Mouse (Mus musculus) ovary, adult 18-20 months (tissue): ENCODE data around the gene Unc5cl.

Experiments
- DNase-seq: peaks from one replicate; pipeline ENCODE4 v3.0.0; 2022; ENCODE audit warnings: low spot score, mixed read lengths

Gene Unc5cl

DNA sequence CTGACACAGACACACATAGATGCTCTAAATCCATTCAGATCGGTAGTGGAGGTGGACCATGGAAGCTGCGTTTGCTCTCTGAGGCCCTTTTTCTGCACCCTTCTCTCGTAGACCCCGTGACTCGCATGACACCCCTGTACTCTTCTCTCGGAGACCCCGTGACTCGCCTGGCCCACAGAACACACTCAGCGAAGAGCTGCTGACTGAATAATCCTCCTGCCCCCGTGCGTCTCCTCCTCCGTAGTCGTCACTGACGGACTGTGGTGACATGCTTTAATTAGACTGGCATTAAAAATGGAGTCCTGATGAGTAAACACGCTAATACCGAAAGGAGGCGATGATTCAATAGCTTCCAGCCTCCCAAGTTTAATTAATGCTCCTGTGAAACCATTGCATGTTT, 84.6 kb downstream of the Unc5cl start:
- no peak for DNase-seq

DNA sequence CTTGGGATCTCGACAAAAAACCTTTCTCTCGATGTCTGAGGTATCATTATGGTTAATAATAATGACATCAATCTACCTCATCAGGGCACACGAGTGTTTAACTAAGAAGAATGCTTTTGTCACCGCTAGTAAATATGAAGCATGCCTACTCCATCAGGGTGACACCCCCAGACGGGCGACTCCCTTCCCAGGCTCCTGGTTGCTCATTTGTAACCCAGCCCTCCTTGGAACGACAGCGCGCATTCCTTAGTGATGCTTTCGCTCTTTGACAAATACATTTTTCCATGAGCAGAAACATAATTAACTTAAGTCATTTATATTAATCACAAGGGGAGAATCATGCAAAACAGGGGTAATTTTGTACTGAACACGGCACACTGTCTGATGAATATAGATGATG, 88.0 kb downstream of the Unc5cl start:
- no peak for DNase-seq

DNA sequence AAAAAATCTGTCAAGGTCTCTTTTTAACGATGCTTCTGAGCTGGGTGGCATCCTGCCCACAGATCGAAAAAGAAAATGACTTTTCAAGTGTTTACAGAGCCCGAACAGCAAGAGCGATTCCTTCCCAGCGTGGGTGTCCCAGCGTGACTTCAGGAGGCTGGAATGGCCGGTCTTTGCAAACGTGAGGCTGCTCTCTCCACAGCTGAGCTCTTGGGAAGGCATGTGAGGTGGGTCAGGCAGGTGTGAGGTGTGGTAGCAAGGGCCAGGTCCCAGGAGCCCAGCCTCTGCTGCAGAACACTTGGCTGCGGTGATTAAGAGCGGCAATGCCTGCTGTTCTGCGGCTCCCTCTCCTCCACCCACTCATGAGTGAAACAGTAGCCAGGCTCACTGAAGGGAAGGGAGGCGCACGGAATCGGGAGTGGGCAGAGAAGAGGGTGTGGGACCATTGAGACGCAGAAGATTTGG, 88.6 kb downstream of the Unc5cl start:
- DNase-seq, result no peak

DNA sequence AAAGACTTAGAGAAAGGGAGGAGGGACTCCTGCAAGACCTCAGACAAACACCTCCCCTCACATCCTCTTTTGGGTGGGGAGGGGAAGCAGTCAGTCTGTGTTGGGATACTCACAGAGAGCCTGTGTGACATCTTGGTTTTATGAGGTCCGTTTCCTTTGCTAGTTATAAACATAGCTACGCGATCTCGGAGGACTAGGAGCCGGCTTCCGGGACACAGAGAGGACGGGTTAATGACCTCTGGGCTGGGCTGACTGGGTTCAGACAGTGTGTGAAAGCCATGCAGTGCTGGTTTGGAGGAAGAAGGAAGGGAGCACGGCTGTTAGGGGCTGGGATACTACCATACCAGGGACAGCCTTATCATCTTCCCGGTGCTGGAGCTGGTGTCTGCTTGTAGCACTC, 90.0 kb downstream of the Unc5cl start:
- no peak for DNase-seq

DNA sequence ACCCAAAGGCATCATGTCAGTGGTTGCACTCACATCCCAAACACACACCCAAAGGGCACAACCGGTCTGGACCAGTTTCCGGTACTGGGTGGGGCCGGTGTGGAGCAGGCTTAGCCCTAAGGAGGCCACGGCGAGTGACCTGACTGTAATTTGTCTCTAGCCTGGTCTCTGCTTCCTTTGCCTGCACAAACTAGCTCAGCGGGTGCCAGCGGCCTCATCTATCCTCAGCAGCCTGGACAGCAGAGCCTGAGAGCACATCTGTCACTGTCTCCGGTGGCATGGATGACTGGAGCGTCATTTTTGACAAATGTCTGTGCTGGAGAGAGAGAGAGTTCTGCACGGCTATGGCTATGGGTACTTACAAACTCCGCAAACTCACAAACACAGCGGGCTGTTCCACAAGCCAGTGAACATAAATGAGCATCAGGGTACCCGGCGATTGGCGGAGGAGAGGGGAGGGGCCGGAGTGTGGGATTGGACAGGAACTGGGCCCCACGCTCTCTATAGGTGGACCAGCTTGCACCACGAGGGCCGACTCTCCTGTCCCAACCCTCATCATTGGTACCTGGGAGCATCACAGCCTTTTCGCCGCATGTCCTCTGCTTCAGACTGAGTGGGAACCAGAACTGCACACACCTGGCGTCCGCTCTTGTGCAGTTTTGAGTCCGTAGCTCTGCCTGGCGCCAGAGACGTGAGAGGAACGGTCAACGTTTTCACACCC, 90.7 kb downstream of the Unc5cl start:
- no peak for DNase-seq

DNA sequence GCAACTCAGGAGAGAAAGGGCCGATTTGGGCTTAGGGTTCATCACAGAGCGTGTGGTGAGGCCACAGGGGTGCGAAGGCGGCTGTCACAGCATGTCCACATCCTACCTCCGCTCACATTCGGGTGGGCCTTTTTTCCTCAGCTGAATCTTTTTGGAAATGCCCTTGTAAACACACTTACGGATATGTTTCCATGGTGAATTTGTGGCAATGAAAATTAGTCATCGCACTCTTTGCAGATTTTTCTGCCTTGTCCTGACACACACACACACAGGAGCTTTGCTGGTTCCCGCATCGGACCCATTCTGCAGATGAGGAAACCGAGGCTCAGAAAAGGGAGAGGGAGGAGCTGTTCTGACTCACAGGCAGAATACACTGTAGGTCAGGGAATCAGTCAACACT, 91.3 kb downstream of the Unc5cl start:
- DNase-seq, result no peak

DNA sequence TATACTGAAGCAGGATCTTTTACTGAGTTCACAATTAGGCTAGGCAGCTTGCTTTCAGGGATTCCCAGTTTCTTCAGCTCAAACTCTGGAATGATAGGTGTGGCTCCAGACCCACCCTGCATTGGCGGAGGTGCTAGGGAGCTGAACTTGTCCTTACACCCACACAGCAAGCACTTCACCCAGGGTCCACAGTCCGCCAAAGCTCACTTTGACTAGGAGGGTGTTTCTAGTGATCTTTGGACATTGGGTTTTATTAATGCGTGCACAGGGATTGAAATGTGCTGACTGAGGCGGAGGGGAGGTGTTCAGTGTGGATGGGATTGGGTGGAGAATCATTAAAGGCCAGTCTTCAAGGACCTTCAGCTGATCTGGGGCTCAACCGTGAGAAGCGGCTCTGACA, 93.0 kb downstream of the Unc5cl start:
- DNase-seq, result no peak

DNA sequence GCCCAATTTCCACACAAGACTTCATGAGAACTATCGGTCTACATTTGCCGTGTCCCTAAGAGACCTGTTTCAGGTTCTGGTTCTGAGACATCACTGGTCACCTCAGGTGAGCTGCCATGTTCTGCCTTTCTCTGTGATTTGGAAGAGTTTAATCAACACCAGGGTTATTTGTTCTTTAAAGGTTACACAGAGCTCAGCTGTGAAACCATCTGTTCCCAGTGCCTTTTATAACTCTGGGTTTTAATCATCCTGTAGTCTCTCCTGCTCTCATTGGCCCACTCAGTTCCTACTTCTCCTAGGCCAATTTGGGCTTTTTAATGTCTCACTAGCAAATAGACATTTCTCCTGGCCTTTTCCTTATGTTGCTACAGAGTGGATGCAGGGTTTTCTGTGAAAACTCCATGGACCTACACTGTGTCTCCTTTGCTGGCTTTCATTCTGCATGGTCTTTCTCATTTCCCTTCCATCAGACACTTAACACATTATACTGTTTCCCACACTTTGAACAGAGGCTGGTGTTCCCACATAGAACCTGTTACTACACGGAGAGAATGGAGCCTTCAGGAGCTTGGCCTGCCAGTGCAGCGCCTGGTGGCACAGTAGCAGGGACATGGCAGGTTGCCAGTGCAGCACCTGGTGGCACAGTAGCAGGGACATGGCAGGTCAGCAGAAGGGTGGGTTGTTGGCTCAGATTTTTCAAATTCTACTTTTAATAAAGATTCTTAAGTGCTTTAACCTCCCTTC, 97.3 kb downstream of the Unc5cl start:
- DNase-seq, result no peak

DNA sequence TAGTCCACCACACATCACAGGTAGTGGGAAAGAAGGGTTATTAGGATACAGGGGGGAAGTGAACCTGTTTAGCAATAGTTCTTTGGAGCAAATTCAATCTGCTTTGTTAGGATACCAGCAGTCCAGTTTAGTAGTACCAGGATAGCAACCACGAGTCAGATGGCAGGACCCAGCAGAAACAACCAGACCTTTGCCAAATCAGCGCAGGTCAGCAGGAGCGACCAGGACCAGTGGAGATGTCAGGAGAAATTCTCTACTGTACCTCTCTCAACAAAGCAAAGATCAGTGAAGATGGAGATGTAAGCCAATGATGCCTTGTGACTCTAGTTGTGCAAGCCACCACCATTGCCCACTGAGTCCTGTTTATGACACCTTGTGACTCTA, 97.8 kb downstream of the Unc5cl start:
- DNase-seq, result no peak

DNA sequence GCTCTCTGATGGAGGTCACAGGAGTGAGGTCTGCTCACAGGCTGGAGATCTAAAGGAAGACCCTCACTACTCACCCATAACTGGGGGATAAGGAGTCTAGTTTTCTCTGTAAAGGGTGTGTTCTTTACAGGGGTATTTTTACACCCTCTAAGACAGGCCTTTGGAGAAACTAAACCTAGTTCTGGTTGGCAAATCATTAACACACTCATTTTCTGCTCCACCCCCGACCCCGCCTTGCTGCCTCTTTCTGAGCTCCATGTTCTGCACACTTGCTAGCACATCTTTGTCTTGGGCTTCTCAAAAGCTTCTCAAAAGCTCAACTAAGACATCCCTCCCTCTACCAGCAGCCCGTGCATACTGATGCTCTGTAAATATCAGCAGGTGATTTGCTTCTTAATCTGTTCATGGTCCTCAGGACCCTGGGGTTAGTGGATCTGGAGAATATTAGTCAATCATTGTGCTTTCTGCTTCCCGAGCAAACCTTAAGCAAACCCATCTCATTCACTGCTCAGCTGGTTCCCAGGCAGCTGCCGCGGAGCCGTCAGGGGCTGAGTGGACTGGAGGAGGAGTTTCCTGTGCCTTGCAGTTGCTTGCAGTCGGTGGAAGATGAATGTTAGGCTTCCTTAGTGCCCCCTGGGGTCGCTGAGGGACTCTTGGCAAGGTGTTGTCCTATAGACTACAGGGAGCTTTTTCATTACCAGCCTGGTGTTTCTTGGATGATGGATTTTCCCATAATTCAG, 101.7 kb downstream of the Unc5cl start:
- no peak for DNase-seq

DNA sequence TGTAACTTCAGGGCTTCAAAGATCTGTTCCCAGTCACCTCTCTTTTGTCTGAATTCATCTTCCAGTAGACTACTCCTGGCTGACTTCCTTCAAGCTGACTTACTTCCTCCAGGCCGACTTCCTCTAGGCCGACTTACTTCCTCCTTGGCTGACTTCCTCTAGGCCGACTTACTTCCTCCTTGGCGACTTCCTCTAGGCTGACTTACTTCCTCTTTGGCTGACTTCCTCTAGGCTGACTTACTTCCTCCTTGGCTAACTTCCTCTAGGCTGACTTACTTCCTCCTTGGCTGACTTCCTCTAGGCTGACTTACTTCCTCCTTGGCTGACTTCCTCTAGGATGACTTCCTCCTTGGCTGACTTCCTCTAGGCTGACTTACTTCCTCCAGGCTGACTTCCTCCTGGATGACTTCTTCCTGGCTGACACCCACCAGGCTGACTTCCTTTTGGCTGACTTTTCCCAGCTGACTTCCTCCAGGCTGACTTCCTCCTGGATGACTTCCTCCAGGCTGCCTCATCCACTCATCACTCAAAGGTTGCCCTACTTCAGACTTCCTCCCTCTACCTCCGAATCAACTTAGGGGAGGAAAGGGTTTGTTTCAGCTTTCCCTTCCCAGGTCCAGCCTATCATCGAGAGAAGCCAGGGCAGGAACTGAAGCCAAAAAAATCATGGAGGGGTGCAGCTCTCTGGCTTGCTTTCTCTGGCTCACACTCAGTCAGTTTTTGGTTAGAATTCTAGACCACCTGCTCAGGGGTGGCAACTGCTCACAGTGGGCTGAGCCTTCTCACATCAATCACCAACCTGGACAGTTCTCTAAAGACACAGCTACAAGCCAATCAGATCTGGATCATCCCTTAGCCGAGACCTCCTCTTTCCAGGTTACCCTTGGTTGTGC, 103.4 kb downstream of the Unc5cl start:
- no peak for DNase-seq

DNA sequence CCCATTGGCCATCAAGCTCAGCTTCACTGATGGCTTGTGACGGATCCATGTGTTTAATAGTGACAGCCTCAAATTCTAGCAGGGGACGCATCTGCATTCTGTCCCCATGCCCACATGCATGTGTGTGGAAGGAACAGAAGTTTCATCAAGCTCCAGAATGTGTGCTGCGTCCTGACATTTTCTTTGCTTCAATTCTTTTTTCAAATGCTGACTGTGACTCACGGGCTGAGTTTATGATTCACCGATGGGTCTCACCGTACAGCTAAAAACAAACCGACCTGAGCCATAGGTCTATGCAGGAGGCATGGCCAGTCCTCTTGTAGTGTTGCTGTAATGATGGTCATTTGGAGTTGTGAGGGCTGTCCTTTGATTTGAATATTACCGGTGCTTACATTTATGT, 110.2 kb downstream of the Unc5cl start:
- DNase-seq, result no peak

DNA sequence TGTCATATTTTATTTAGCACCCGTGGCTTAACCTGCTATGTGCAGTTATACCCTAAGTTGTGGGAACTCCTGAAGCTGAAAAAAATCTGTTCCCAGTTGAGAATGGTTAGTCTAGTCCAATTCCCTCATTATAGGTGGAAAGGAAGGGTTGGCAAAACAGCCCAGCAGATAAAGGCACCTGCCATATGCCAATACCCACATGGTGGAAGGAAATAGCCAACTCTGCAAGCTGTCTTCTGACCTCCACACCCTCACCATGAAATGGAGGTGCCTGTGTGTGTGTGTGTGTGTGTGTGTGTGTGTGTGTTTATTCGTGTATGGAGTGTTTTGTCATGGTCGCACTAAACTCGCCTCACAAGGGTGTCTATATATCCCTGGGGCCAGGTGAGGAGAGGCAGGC, 115.0 kb downstream of the Unc5cl start:
- no peak for DNase-seq

DNA sequence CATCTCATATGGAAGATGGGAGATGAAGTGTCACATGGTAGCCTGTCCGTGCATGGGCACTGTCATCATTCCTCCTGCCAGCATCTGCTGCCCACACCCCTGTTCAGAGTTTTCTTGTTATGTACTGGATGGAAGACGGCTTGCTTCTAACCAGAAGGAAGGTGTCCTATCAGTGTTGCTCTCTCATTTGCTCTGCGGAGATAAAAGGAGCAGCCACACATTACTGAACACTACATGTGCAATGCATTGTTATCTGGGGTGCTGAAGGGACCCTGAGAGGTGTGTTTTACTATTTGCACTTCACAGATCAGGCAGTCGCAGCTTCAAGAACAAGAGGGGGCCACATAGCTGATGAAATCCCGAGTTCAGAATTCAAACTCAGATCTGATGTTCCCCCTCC, 126.5 kb downstream of the Unc5cl start:
- DNase-seq, result no peak

DNA sequence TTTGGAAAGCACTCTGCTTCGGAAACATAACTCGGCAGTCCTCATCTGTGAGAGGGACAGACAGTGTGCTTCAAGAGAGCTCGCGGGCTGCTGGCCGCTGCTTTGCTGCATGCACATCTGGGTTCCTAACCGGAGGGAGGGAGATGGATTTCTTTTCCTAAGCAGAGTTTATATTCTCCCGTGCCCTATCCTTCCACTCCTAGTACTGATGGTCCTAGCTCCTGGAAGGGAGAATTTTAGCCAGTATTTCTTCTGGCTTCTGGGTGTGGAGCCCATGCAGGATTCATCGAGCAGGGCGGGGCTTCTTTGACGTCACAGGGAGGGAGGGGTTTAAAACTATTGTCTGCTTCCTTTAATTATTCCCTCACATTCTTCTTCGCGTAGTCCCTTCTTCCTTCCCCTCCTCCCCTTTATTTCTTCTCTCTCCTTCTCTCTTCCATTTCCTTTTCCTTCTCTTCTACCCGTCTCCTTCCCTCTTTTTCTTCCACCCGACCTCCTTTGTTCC, 127.8 kb downstream of the Unc5cl start:
- DNase-seq, result no peak

DNA sequence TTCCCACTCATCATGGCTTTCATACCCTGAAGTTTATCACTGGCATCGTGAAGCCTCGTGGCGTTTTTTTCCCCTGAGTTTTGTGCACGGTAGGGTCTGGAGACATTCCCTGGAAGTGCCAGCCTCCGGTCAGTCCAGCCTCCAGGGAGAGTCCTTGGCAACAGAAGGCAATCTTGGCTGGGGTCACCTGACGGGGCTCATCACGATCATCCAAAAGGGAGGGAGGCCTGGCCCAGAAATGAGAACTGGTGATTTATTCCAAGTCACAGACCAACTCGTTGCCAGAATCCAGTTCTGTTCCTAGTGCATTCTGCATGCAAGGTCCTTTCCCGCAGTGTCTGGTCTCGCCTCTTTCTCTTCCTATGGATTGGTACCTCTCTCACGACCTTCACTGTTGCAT, 128.7 kb downstream of the Unc5cl start:
- DNase-seq, result no peak

DNA sequence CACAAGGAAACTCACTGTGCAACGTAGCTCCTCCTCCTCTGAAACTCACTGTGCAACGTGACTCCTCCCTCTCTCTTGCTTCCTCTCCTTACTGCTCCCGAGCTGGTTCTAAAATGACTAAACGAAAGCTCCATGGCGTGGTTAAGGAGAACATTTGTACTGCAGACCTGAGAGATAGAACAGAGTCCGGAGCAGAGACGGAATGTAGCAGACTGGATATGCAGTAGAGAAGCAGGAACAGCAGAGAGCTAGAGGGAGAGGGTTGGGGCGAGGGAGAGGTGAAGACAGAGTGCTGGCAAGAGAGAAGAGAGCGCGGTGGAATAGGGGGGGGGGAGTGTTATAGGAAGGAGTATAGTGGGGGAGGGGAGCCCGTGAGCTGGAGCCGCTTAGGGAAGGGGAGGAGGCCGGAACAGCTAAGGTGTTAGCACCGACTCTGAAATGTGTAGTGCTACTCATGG, 131.2 kb downstream of the Unc5cl start:
- no peak for DNase-seq

DNA sequence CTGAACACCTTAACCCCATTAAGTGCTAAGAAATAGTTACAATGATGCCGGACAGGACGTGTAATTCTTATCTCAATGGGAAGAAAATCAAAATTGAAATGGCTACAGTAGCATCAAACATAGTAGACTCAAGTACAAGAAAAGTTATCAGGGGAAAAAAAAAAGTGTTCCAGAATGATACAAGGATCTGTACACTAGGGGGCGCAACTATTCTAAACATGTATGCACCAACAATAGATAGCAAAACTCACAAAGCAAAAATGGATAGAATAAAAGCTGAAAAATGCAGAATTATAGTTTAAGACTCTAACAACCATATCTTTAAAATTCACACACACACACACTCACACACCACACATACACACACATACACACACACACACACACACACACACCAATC, 134.0 kb downstream of the Unc5cl start:
- DNase-seq, result no peak
